Mouse (Mus musculus): Measurements from ENCODE around the gene Chrng.

Chrng gene

DNA sequence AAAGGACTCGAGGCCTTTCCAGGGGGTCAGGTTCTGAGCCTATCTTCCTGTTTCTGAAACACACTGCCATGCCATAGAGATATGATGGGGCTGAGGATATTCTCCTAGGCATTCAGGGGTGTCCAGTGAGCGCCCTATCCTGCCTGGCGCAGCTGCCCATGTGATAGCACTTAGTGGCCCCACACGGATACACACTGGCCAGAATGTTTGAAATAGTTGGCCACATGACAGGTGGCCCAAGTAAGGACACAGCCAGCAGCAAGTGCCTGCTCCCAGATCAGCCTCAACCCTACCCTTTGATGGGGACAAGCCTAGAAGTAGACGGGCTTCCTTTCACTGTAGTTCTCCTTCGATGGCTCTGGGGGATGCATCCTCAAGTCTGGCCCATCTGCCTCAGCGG is at the start of gene Chrng:
Chrng (plus strand) TSS at position 193 of the 400 bp plus-strand sequence.
- in situ Hi-C loops (cut with MboI; ENCODE audit: unreplicated experiment in 2 of 2): no loop called here

- in situ Hi-C loops (cut with MboI; ENCODE audit: unreplicated experiment in 2 of 2): no loop called here
Measured at GRCm38 (mm10) chr1:87155531-87156198, 48.8 kb upstream of the Chrng start.

- in situ Hi-C loops (cut with MboI; ENCODE audit: unreplicated experiment in 2 of 2): no loop called here
Measured at GRCm38 (mm10) chr1:87156199-87156587, 48.3 kb upstream of the Chrng start, which contains the start of gene Ecel1. Ecel1 (minus strand) TSS chr1:87156521.

GRCm38 (mm10) chr1:87159396-87159795 is 45.1 kb upstream of the Chrng start:
- in situ Hi-C loops (cut with MboI; ENCODE audit: unreplicated experiment in 2 of 2): no loop called here

DNA sequence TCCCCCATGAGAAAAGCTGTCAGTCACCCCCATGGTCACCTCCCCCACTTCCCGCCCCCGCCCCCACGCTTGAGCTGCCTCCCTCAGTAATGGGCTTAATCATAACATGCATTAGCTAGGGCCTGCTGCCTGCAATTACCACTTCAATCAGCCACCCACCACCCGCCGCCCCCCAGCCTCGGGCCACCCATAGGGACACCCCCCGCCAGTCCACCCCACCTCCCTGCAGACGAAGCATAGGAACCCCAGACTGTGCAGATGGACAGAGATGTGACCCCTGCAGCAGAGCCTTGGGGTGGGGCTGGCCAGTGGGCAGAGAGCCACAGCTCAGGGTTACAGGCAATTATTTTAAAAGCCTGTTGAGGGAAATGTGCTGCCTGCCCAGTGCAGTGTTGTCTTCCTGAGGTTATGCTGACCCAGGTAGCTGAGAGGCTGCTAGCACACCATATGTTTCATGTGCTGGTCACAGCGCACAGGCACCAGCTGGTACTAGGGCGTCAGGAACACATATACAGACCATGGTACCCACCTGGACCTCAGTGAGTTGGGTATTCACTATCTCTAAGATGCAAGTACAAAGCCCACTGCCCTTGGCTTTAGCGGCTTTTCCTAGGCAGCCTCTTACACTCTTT is 40.2 kb upstream of the Chrng start:
- in situ Hi-C loops (cut with MboI; ENCODE audit: unreplicated experiment in 2 of 2): no loop called here

DNA sequence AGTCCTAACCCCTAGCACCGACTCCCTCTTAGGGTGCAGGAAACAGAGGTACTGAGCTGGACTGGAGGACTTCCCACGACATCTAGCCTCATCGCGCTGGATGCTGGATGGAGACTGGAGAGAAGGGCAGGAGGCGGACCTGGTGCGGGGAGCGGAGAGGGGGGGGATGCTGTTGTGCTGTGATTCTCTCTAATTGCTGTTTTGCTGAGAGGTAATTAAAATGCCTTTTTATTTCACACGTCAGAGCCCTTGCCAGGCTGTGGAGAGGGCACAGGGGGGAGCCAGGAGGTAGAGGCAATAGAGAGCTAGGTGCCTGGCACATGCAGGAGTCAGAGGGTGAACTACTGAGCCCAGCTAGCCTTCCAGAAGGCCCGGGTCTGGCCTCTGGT is 39.7 kb upstream of the Chrng start:
- in situ Hi-C loops (cut with MboI; ENCODE audit: unreplicated experiment in 2 of 2): no loop called here

DNA sequence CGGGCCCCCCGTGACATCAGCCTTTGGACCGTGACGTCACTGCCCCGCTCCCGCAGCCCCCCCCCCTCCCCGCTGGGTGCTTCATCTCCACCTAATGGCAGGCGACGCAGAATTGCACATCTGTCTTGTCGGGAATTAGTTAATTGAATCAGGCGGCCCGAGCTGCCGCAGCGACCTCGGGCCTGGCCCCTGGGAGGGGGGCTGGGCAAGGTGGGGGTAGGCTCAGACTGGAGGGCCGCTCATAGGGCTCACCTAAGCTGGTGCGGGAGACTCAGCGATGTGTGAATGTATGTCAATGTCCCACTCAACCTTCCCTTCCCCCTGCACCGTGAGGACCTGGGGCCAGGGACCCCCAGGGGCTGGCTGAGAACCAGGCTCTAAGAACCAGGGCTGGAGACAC is 34.0 kb upstream of the Chrng start:
- in situ Hi-C loops (cut with MboI; ENCODE audit: unreplicated experiment in 2 of 2): no loop called here

DNA sequence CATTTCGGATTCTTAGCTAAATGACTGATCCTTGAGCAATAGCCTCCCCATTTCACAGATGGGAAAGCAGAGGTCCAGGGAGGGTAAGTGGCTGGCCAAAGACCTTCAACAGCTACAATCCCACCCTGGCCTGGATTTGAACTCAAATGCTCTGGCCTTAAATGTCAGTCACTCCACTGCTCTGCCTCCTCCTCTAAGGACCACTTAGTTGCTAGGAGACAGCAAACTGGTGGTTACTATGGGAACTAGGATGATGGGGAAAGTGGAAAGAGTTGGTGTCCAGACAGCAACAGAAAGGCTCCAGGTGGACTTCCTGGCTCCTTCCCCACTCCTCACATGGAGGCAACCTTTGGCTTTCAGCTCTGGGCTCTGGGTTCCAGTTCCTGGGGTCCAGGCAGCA is 33.1 kb upstream of the Chrng start:
- in situ Hi-C loops (cut with MboI; ENCODE audit: unreplicated experiment in 2 of 2): no loop called here

DNA sequence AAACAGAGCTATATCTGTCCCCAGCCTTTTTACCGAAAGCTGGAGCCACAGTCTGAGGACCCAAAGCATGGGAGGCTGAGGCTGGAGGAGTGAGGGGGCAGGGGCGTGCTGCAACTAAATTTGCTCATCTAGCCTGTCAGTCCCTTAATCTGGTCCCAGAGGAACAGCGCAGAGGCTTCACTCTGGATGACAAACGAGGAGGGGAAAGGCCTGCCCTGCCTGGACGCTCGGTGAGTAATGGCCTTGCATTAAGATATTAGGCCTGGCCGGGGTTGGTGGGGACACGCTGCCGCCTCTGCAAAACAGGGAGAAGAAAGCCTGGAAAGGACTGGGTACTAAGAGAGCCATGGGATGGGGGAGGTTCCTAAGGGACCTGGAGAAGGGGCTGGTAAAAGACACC is 32.1 kb upstream of the Chrng start:
- in situ Hi-C loops (cut with MboI; ENCODE audit: unreplicated experiment in 2 of 2): no loop called here

- in situ Hi-C loops (cut with MboI; ENCODE audit: unreplicated experiment in 2 of 2): no loop called here
Measured at GRCm38 (mm10) chr1:87174006-87174955, 30.2 kb upstream of the Chrng start.

GRCm38 (mm10) chr1:87175852-87176292 is 28.6 kb upstream of the Chrng start:
- in situ Hi-C loops (cut with MboI; ENCODE audit: unreplicated experiment in 2 of 2): no loop called here

DNA sequence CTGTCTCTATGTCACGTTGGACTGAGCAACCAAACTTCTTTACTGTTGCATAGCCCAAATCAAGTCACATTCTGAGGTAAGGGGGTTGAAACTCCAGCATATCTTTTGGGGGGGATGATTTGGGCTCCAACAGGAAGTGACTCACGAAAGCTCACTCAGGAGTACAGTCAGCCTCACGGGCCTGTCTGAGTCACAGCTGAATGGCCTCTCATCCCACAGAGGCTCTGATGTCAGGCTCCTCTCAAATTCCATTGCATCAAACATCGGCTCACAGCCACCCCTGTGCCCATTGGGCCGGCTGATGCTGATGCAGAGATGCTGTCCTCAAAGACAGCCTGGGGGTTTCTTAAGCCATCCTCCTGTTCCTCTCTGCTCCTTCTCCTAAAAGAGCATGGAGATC is 23.6 kb upstream of the Chrng start:
- in situ Hi-C loops (cut with MboI; ENCODE audit: unreplicated experiment in 2 of 2): loop anchor here in 1 of 2 experiments (10.0 kb wide), 1 partner anchor 136 kb away; no protein-coding TSS in a partner anchor

DNA sequence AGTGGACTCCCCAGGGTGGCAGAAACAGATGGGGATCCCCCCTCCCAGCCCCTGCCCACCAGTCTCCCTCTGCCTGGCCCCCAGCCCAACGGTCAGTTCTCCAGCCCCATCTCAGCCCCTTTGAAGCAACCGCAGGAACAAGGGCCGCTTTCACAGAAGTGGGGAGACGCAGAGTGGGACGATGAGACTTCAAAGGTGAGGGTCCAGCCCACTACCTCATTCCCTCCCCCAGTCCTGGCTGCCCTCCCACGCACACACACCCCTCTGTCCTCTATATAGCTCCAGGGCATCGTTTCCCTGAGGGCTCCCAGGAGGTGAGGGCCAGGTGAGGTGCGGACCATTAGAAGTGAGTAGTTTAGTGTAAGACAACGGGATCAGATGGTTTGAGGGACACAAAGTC is 21.4 kb upstream of the Chrng start, which contains the start of gene Prss56:
Prss56 (plus strand) TSS at position 301 of the 400 bp plus-strand sequence.
- in situ Hi-C loops (cut with MboI; ENCODE audit: unreplicated experiment in 2 of 2): loop anchor here in 1 of 2 experiments (10.0 kb wide), 1 partner anchor 138 kb away; no protein-coding TSS in a partner anchor

- in situ Hi-C loops (cut with MboI; ENCODE audit: unreplicated experiment in 2 of 2): loop anchor here in 1 of 2 experiments (10.0 kb wide), 1 partner anchor 139 kb away; no protein-coding TSS in a partner anchor
Measured at GRCm38 (mm10) chr1:87183998-87184750, 20.3 kb upstream of the Chrng start.

DNA sequence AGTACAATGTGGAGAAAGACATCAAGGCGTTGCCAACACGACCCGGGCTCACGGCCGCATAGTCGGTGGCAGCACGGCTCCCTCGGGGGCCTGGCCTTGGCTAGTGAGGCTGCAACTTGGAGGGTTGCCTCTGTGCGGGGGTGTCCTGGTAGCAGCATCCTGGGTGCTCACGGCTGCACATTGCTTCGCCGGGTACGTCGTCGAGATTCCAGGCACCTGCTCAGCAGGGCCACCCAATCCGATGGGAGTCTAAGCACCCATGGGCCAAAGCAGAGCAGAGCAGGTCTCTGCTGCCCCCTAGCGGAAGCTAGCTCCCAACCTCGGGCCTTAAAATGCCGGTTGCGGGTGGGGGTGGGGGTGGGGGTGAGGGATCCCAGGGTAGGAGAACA is 19.7 kb upstream of the Chrng start:
- in situ Hi-C loops (cut with MboI; ENCODE audit: unreplicated experiment in 2 of 2): loop anchor here (5.0 to 10.0 kb wide), 3 partner anchors 82 to 567 kb away; partner anchors contain the start of gene Alpi (in 1 of the 2)

GRCm38 (mm10) chr1:87185526-87185925 is 18.9 kb upstream of the Chrng start:
- in situ Hi-C loops (cut with MboI; ENCODE audit: unreplicated experiment in 2 of 2): loop anchor here (5.0 to 10.0 kb wide), 3 partner anchors 83 to 568 kb away; partner anchors contain the start of gene Alpi (in 1 of the 2)

GRCm38 (mm10) chr1:87186261-87187036 is 18.0 kb upstream of the Chrng start:
- in situ Hi-C loops (cut with MboI; ENCODE audit: unreplicated experiment in 2 of 2): loop anchor here (5.0 to 10.0 kb wide), 3 partner anchors 84 to 569 kb away; partner anchors contain the start of gene Alpi (in 1 of the 2)

DNA sequence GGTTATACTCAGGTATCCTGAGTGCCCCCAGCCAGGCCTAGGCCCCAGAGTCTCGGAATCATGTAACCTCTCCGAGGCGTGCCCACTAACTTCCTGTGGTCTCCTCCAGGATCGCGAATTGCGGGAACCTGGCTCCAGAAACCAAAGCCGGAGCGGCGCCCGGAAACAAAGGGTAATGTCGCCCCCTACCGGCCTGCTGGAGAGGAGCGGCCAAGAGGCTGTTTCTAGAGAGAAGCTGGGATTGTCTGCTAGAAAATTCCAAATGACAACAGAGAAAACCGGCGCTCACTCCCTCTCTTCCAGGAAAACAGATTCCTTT is 17.5 kb upstream of the Chrng start:
- in situ Hi-C loops (cut with MboI; ENCODE audit: unreplicated experiment in 2 of 2): loop anchor here (5.0 to 10.0 kb wide), 3 partner anchors 85 to 570 kb away; partner anchors contain the start of gene Alpi (in 1 of the 2)

GRCm38 (mm10) chr1:87190429-87190828 is 14.0 kb upstream of the Chrng start, which contains the start of gene Chrnd:
Chrnd (plus strand) TSS chr1:87190607.
- in situ Hi-C loops (cut with MboI; ENCODE audit: unreplicated experiment in 2 of 2): no loop called here
